Mouse (Mus musculus): ENCODE results near the gene Dimt1. TPM values are rescaled to one million over a fixed set of nuclear protein-coding genes. Genes with fewer than 3 reads are reported as not detected.

Dimt1 gene
- total RNA-seq (2012; rRNA removed) (32.0 and 35.2 TPM in 2 replicates), polyA plus RNA-seq (2012; ENCODE audit: insufficient read depth in 1 of 2, insufficient read length in 2 of 2, low read depth in 1 of 2, low replicate concordance in 2 of 2, missing spikeins in 1 of 2) (10 to 100 TPM in 1 of 2 experiments, not detected in 1; 49.1 TPM)

GRCm38 (mm10) chr13:106946594-106947540 lies at the start of gene Dimt1:
TSS of gene Dimt1 (plus strand) at chr13:106947127.
- Histone ChIP-seq H3K36me3 (ENCODE audit: control insufficient read depth in 1 of 2, insufficient read depth in 2 of 2, low read length in 2 of 2) (peaks cover 10 to 19% of the 10 kb centered on the region in 2 experiments), H3K79me2 (ENCODE audit: control insufficient read depth, insufficient read depth, low read length, poor library complexity) (peaks cover 15% of the 10 kb centered on the region)
- peak; percentile 95 for DNase-seq (ENCODE audit: low read depth, low spot score)
- TF ChIP-seq GABPA (IDR thresholded peaks at IDR 0.05; ENCODE audit: low read depth, low read length) (no peak), TBP (IDR thresholded peaks at IDR 0.05; ENCODE audit: low read depth, low read length) (no peak; the same call in 1 of the 2 replicates), GATA1 (IDR thresholded peaks at IDR 0.05; ENCODE audit: low read depth, low read length) (peak; percentile 58), RAD21 (IDR thresholded peaks at IDR 0.05; ENCODE audit: low read depth, low read length) (no peak), MAX (IDR thresholded peaks at IDR 0.05; ENCODE audit: low read length) (peak; percentile 80), CTCF (IDR thresholded peaks at IDR 0.05 in 2 of 3, conservative IDR thresholded peaks at IDR 0.05 in 1 of 3; ENCODE audit: control insufficient read depth in 1 of 3, insufficient read depth in 1 of 3, low read depth in 2 of 3, low read length in 3 of 3, poor library complexity in 1 of 3, severe bottlenecking in 1 of 3) (no peak), MAFK (IDR thresholded peaks at IDR 0.05; ENCODE audit: borderline replicate concordance, low read depth, low read length) (no peak), USF2 (IDR thresholded peaks at IDR 0.05; ENCODE audit: borderline replicate concordance in 1 of 2, insufficient read depth in 1 of 2, low read depth in 1 of 2, low read length in 2 of 2) (no peak), MEF2A (IDR thresholded peaks at IDR 0.05; ENCODE audit: extremely low read depth, insufficient replicate concordance, low read depth, low read length, poor library complexity, severe bottlenecking) (no peak), HCFC1 (IDR thresholded peaks at IDR 0.05; ENCODE audit: low read depth, low read length) (peak; percentile 96), NELFE (IDR thresholded peaks at IDR 0.05; ENCODE audit: low read depth, low read length) (peak; percentile 75), MXI1 (IDR thresholded peaks at IDR 0.05; ENCODE audit: low read depth, low read length) (peak; percentile 98), ETS1 (IDR thresholded peaks at IDR 0.05; ENCODE audit: low read depth, low read length) (no peak), ZNF384 (IDR thresholded peaks at IDR 0.05; ENCODE audit: low read depth, low read length) (no peak), USF1 (IDR thresholded peaks at IDR 0.05; ENCODE audit: low read depth, low read length) (no peak), ZMIZ1 (IDR thresholded peaks at IDR 0.05; ENCODE audit: low read depth, low read length) (no peak), POLR2A (IDR thresholded peaks at IDR 0.05; ENCODE audit: control insufficient read depth in 1 of 2, insufficient read depth in 1 of 2, low read depth in 1 of 2, low read length in 2 of 2, poor library complexity in 1 of 2) (peak; percentile 39 to 82; a peak in 3 of 4 replicates), SIN3A (IDR thresholded peaks at IDR 0.05; ENCODE audit: low read length) (peak; percentile 94), EP300 (IDR thresholded peaks at IDR 0.05; ENCODE audit: low read depth in 1 of 2, low read length in 2 of 2) (no peak), UBTF (IDR thresholded peaks at IDR 0.05; ENCODE audit: borderline replicate concordance, insufficient read depth, low read depth, low read length) (no peak), CHD2 (IDR thresholded peaks at IDR 0.05; ENCODE audit: low read length) (no peak), POLR2AphosphoS2 (IDR thresholded peaks at IDR 0.05; ENCODE audit: low read length) (peak; percentile 39; the same call in 1 of the 2 replicates), TAL1 (IDR thresholded peaks at IDR 0.05; ENCODE audit: low read length) (no peak), KAT2A (conservative IDR thresholded peaks at IDR 0.05; ENCODE audit: low read depth, low read length) (peak; percentile 83), MAZ (IDR thresholded peaks at IDR 0.05; ENCODE audit: low read depth, low read length) (no peak), CHD1 (IDR thresholded peaks at IDR 0.05; ENCODE audit: low read depth, low read length) (no peak), ZKSCAN1 (IDR thresholded peaks at IDR 0.05; ENCODE audit: low read depth, low read length) (no peak), SMC3 (IDR thresholded peaks at IDR 0.05; ENCODE audit: low read depth, low read length) (no peak), NRF1 (IDR thresholded peaks at IDR 0.05; ENCODE audit: insufficient read depth, low read depth, low read length, poor library complexity, severe bottlenecking) (0 out of 2 replicates have a peak, but pooled peaks have one; percentile 26), ZC3H11A (IDR thresholded peaks at IDR 0.05; ENCODE audit: low read depth, low read length) (no peak), MYC (IDR thresholded peaks at IDR 0.05; ENCODE audit: low read depth, low read length) (peak; percentile 92), POLR2AphosphoS5 (IDR thresholded peaks at IDR 0.05; ENCODE audit: borderline replicate concordance, low read depth, low read length) (no peak), MYB (IDR thresholded peaks at IDR 0.05; ENCODE audit: low read depth, low read length) (no peak), RCOR1 (IDR thresholded peaks at IDR 0.05; ENCODE audit: low read depth, low read length) (0 out of 2 replicates have a peak, but pooled peaks have one; percentile 17)

More at GRCm38 (mm10) chr13:106946594-106947540, at the start of gene Dimt1:
- H3K27ac ChIP-seq (ENCODE audit: control insufficient read depth, low read depth, low read length): no peak within 1 kb of the TSS; the same call in 1 of the 2 replicates
- H3K27me3 ChIP-seq (ENCODE audit: control insufficient read depth in 1 of 2, insufficient read depth in 2 of 2, low read length in 2 of 2): no peaks in the 10 kb centered on the region
- peak within 1 kb of the TSS; percentile 79 to 90 for H3K4me3 ChIP-seq (ENCODE audit: control insufficient read depth in 1 of 2, insufficient read depth in 1 of 2, low read depth in 2 of 2, low read length in 2 of 2)
- peaks cover 0 to 6% of the 10 kb centered on the region in 2 experiments; a peak in 1 of 4 replicates for H3K4me1 ChIP-seq (ENCODE audit: control insufficient read depth in 1 of 2, insufficient read depth in 2 of 2, low read length in 2 of 2)
- H3K9ac ChIP-seq (ENCODE audit: control insufficient read depth, low read depth, low read length, poor library complexity, severe bottlenecking): peak within 1 kb of the TSS; percentile 74
- no peaks in the 10 kb centered on the region for H3K9me3 ChIP-seq (replicated peaks; ENCODE audit: insufficient read depth, low read length)
